Mouse (Mus musculus): ENCODE data around the gene Slc25a18. TPM values are rescaled to one million over a fixed set of nuclear protein-coding genes. Genes with fewer than 3 reads are reported as not detected.

Slc25a18 gene
- polyA plus RNA-seq (2015; fragmentation: Nextera tagmentation; extraction: Ambion mirVana) = 0.07 and 0.09 TPM in 2 replicates

DNA sequence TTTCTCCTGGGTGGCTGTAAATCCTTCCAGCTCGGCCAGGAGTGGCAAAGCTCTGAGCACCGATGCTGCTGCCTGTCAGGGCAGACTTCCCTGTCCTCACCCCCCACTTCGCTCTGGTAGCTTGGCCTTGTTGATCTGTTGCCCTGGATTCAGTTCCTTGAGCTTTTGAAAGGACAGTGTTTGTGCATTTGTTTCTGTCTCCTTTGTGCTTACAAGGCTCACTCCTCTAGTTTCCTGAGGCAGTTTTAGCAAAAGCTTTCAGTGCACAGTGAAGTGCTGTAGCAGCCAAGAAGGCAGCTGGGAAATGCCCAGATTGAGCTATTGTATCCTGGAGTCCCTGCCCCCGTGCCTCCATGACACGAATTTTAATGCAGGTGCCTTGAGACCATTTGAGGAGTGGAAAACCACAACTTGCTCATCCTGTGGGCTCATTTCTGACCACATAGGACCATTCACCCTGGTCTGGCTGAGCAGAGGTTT lies at the start of gene Slc25a18:
Gene Slc25a18, plus strand, starts transcription at position 430 of the 480 bp plus-strand sequence.
- Histone ChIP-seq H3K27ac (replicated peaks) (no peak within 1 kb of the TSS), H3K4me1 (replicated peaks) (no peaks in the 10 kb centered on the region), H3K4me3 (replicated peaks) (no peak within 1 kb of the TSS), H3K36me3 (replicated peaks) (peaks cover 8% of the 10 kb centered on the region), H3K27me3 (no peaks in the 10 kb centered on the region), H3K4me2 (no peak within 1 kb of the TSS), H3K9ac (no peak within 1 kb of the TSS), H3K9me3 (replicated peaks) (no peaks in the 10 kb centered on the region)
- WGBS (ENCODE audit: insufficient replicate concordance) = 48% methylated on average over 5 of the region's 5 CpGs
- ATAC-seq (ENCODE audit: insufficient read depth) = no peak

DNA sequence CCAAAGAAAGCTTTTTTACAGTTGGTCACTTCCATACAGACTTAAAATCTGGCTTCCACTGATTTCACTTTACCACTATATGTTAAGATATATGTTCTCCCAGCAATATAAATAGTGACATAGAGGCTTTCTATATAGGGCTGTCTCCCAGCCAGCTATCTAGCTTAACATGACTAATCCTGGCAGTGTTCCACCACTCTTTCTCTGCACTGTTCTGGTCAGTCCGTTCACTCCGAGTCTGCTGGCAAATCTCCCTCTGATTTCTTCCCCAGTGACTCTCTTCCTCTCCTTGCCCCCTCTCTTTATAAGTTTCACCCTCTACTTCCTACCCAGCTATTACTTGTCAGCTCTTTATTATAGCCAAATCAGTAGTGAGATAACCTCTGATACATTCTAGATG lies 47.4 kb upstream of the Slc25a18 start:
- Histone ChIP-seq H3K27ac (replicated peaks) (no peak overlapping the region), H3K4me3 (replicated peaks) (no peak overlapping the region), H3K27me3 (no peaks in the 10 kb centered on the region), H3K9ac (no peak overlapping the region), H3K4me1 (replicated peaks) (peaks cover 6% of the 10 kb centered on the region; the same call in 1 of the 2 replicates), H3K36me3 (replicated peaks) (peaks cover 13% of the 10 kb centered on the region; the same call in 1 of the 2 replicates), H3K9me3 (replicated peaks) (no peaks in the 10 kb centered on the region), H3K4me2 (no peak overlapping the region)
- WGBS (ENCODE audit: insufficient replicate concordance) = 72% methylated on average over 2 of the region's 2 CpGs
- ATAC-seq (ENCODE audit: insufficient read depth) = no peak

DNA sequence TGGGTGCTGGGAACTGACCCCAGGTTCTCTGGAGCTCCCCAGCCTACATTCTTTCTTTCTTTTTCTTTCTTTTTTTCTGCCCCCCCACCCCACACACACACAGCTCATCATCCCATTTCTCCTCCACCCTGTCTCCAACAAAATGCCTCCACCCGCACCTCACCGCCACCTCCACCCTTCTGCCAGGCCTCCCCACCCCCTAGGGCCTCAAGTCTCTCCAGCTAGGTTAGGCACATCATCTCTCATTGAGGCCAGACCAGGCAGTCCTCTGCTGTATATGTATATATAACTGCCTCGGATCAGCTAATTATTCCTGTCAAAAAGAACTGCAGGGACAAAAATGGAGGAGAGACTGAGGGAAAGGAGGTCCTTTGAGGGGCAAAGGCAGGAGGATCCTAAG lies 37.4 kb upstream of the Slc25a18 start:
- no peaks in the 10 kb centered on the region for H3K9me3 ChIP-seq (replicated peaks)
- peaks cover 52% of the 10 kb centered on the region for H3K36me3 ChIP-seq (replicated peaks)
- ATAC-seq (ENCODE audit: insufficient read depth) = no peak
- H3K4me2 ChIP-seq = no peak overlapping the region
- H3K27ac ChIP-seq (replicated peaks) = no peak overlapping the region
- peaks cover 6% of the 10 kb centered on the region; the same call in 1 of the 2 replicates for H3K4me1 ChIP-seq (replicated peaks)
- no peak overlapping the region for H3K4me3 ChIP-seq (replicated peaks)
- no peak overlapping the region for H3K9ac ChIP-seq
- H3K27me3 ChIP-seq = no peaks in the 10 kb centered on the region
- WGBS (ENCODE audit: insufficient replicate concordance) = 73% methylated on average over 3 of the region's 3 CpGs

DNA sequence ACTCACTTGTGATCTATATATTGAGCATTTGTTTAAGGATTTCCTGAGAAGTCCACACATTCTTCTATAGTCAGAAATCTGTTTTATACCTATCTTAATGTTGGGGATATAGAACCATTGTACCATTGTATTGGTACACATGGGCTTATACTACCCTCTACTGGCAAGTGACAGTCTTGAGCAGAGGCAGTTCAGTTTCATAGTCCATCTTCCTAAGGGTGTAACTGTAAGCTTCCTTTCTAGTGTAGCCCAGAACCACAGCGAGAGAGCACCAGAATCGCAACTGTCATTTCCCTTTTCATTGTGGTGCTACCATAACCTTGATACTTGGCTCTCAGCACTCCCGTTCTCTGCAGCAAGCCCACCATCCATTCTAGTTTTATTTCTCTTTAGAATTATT lies 36.8 kb upstream of the Slc25a18 start:
- H3K27ac ChIP-seq (replicated peaks) = no peak overlapping the region
- no peak overlapping the region for H3K4me2 ChIP-seq
- no peak overlapping the region for H3K9ac ChIP-seq
- H3K27me3 ChIP-seq = no peaks in the 10 kb centered on the region
- no peaks in the 10 kb centered on the region for H3K9me3 ChIP-seq (replicated peaks)
- peaks cover 6% of the 10 kb centered on the region; the same call in 1 of the 2 replicates for H3K4me1 ChIP-seq (replicated peaks)
- no peak for ATAC-seq (ENCODE audit: insufficient read depth)
- 29% methylated on average over 3 of the region's 3 CpGs for WGBS (ENCODE audit: insufficient replicate concordance)
- peaks cover 49% of the 10 kb centered on the region for H3K36me3 ChIP-seq (replicated peaks)
- H3K4me3 ChIP-seq (replicated peaks) = no peak overlapping the region

DNA sequence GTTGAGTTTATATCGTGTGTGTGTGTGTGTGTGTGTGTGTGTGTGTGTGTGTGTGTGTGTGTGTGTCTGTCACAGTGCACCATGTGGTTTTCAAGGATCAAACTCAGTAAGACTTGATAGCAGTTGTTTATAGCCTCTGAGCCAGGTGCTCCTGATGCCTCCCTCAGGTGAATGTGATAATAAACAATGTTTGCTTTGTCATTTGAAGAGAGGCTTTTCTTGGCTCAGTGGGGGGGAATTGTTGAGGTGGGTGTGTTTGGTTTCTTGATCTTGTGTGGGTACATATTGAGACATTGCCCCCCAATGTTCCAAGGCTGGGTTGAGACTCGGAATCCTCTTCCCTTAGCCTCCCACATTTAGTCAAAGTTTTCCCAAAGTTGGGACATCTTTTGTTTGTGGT lies 30.2 kb upstream of the Slc25a18 start:
- 66% methylated on average over 2 of the region's 2 CpGs for WGBS (ENCODE audit: insufficient replicate concordance)
- Histone ChIP-seq H3K36me3 (replicated peaks) (peaks cover 29% of the 10 kb centered on the region), H3K27ac (replicated peaks) (no peak overlapping the region), H3K9ac (no peak overlapping the region), H3K4me2 (no peak overlapping the region), H3K27me3 (no peaks in the 10 kb centered on the region), H3K9me3 (replicated peaks) (no peaks in the 10 kb centered on the region), H3K4me3 (replicated peaks) (no peak overlapping the region), H3K4me1 (replicated peaks) (no peaks in the 10 kb centered on the region)
- no peak for ATAC-seq (ENCODE audit: insufficient read depth)

DNA sequence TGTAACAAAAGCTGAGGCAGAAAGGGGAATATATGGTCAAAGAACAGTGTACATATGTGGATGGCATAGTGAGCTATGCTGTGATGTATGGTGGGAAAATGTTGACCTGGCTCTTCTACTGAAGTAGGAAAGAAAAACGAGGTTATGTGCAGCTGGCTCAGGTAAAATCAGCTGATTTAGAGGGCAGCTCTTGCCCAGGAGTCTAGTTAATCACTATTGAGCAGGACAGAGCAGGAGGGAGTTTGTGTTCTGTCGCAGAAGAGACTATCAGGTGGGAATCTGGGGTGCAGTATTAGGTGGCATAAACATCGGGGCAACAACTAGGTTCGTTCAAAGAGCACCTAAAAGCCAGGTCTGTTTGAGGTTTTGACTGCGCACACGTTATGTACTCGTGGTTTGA lies 29.1 kb upstream of the Slc25a18 start:
- 75% methylated on average over 7 of the region's 7 CpGs for WGBS (ENCODE audit: insufficient replicate concordance)
- Histone ChIP-seq H3K4me3 (replicated peaks) (no peak overlapping the region), H3K9ac (no peak overlapping the region), H3K9me3 (replicated peaks) (no peaks in the 10 kb centered on the region), H3K27ac (replicated peaks) (no peak overlapping the region), H3K27me3 (no peaks in the 10 kb centered on the region), H3K36me3 (replicated peaks) (peaks cover 24% of the 10 kb centered on the region), H3K4me1 (replicated peaks) (no peaks in the 10 kb centered on the region), H3K4me2 (no peak overlapping the region)
- no peak for ATAC-seq (ENCODE audit: insufficient read depth)

DNA sequence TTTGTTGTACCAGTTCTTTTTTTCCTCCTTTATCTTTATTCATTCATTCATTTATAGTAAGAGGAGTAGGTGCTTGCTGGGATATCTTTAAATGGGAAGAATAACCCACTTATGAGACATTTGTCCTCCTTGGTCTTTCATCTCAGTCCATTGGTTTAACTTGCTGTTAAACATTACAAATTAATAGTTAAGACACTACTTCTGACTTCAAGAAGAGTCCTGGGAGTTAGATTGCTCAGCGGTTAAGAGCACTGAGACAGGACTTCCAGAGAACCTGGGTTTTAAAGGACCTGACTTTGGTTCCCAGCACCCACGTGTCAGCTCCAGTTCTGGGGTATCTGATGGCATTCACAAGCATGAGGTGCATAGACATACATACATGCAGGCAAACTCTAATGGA lies 27.0 kb upstream of the Slc25a18 start:
- H3K36me3 ChIP-seq (replicated peaks) = peaks cover 27% of the 10 kb centered on the region
- H3K27me3 ChIP-seq = no peaks in the 10 kb centered on the region
- H3K27ac ChIP-seq (replicated peaks) = no peak overlapping the region
- H3K4me2 ChIP-seq = no peak overlapping the region
- no peaks in the 10 kb centered on the region for H3K4me1 ChIP-seq (replicated peaks)
- WGBS (ENCODE audit: insufficient replicate concordance) = 85% methylated on average over 2 of the region's 2 CpGs
- ATAC-seq (ENCODE audit: insufficient read depth) = no peak
- H3K9ac ChIP-seq = no peak overlapping the region
- no peak overlapping the region for H3K4me3 ChIP-seq (replicated peaks)
- no peaks in the 10 kb centered on the region for H3K9me3 ChIP-seq (replicated peaks)

DNA sequence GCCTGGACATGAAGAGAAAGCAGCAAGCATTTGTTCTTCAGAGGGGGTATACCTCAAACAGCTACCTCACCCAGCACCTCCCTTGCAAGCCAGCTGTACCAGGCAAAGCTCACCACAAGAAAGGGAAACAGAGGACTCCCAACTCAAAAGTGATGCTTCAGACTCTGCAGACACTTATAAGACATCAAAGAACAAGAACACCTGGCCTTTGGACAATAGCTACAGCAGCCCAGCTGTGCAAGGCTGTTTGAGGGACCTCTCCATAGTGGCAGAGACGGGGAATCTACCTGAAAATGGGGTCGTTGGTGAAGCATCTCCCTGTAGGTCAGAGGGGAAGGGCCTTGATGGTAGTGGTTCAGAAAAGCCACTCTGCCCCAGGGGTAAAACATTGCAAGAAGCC lies 12.2 kb upstream of the Slc25a18 start:
- Histone ChIP-seq H3K27me3 (no peaks in the 10 kb centered on the region), H3K9ac (no peak overlapping the region), H3K4me1 (replicated peaks) (no peaks in the 10 kb centered on the region), H3K36me3 (replicated peaks) (peaks cover 80% of the 10 kb centered on the region), H3K4me2 (no peak overlapping the region), H3K4me3 (replicated peaks) (no peak overlapping the region), H3K9me3 (replicated peaks) (no peaks in the 10 kb centered on the region), H3K27ac (replicated peaks) (no peak overlapping the region)
- no peak for ATAC-seq (ENCODE audit: insufficient read depth)
- WGBS (ENCODE audit: insufficient replicate concordance) = 80% methylated on average over 2 of the region's 2 CpGs

DNA sequence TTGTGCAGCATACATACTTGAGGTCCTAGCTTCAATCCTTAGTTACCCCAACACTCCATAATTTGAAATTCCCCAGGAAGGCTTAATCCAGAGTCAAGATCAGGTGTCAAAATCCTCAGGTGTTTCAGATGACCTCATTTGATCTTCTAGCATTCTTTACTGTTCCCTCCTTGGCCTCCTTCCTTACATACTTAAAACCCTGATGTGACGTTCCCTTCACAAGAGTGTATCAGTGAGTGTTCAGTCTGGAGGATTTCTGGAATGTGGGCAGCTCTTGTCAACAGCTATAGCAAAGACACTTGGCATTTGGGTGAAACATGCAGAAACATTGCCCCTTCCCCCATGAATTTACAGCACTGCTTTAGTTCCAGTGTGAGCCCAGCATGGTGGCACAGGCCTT lies 3.4 kb upstream of the Slc25a18 start:
- ATAC-seq (ENCODE audit: insufficient read depth) = no peak
- H3K4me2 ChIP-seq = no peak overlapping the region
- WGBS (ENCODE audit: insufficient replicate concordance) = 84% methylated on average over 1 of the region's 1 CpGs
- peaks cover 35% of the 10 kb centered on the region for H3K36me3 ChIP-seq (replicated peaks)
- no peaks in the 10 kb centered on the region for H3K27me3 ChIP-seq
- H3K4me1 ChIP-seq (replicated peaks) = no peaks in the 10 kb centered on the region
- no peak overlapping the region for H3K4me3 ChIP-seq (replicated peaks)
- no peaks in the 10 kb centered on the region for H3K9me3 ChIP-seq (replicated peaks)
- H3K9ac ChIP-seq = no peak overlapping the region
- no peak overlapping the region for H3K27ac ChIP-seq (replicated peaks)

DNA sequence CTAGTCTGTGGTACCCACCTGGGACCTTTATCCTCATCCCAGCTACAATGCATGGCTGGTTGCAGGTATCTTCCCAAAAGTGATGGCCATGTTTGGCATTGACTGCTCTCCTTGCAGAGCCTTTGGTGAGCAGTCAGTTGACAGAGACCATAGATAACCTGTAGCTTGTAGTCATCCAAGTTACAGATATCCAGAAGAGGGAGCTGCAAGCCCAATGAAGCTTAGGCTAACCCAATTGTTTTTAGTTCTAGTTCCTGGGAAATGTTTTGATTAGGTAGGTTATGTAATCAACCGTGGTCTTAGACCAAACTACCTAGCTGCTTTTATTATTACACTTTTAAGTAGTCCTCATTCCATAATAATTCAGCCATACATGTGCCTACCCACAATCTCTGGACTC lies 2.0 kb upstream of the Slc25a18 start:
- no peak for ATAC-seq (ENCODE audit: insufficient read depth)

DNA sequence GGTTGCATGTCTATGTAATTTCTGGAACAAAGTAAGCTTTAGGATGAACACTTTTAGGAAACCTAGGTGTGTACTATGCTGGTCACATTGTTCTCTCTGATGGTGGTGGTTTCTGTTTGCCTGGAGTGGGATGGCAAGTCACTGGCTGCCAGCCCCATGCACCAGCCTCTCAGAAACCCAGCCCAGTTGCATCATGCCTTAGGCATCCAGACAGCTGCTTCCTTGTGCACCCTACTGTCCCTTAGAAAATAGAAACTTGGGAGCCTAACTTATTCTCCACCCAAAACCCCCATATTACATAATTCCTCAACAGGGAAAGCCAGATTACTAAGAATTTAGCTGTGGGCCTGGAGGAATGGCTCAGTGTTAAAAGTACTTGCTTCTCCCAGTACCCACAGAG lies 1.4 kb upstream of the Slc25a18 start:
- ATAC-seq (ENCODE audit: insufficient read depth) = no peak
- Histone ChIP-seq H3K9ac (no peak overlapping the region), H3K4me1 (replicated peaks) (no peaks in the 10 kb centered on the region), H3K4me2 (no peak overlapping the region), H3K9me3 (replicated peaks) (no peaks in the 10 kb centered on the region), H3K4me3 (replicated peaks) (no peak overlapping the region), H3K27me3 (no peaks in the 10 kb centered on the region), H3K27ac (replicated peaks) (no peak overlapping the region), H3K36me3 (replicated peaks) (peaks cover 14% of the 10 kb centered on the region)

More for the DNA sequence above, 2.0 kb upstream of the Slc25a18 start:
- Histone ChIP-seq H3K9me3 (replicated peaks) (no peaks in the 10 kb centered on the region), H3K4me3 (replicated peaks) (no peak overlapping the region), H3K27ac (replicated peaks) (no peak overlapping the region), H3K4me2 (no peak overlapping the region), H3K9ac (no peak overlapping the region), H3K36me3 (replicated peaks) (peaks cover 21% of the 10 kb centered on the region), H3K27me3 (no peaks in the 10 kb centered on the region), H3K4me1 (replicated peaks) (no peaks in the 10 kb centered on the region)
- 35% methylated on average over 1 of the region's 1 CpGs for WGBS (ENCODE audit: insufficient replicate concordance)

DNA sequence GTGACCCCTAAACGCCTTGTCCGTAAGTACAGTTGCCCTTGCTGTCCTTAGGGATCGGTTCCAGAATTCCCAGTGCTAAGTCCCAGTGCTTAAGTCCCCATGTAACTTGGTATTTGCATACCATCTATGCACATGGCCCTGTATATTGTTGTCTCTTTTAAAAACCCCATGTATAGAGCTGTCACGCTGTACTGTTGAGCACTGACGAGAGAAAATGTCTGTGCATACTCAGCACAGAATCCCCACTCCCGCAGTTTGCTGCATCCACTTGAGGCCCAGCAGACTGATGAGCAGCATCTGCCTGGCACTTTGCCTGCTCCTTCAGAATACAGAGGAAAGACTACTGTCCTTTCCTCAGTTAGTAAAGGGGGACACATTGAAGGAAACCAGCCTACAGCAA lies 385 bp downstream of the Slc25a18 start:
- H3K36me3 ChIP-seq (replicated peaks) = peaks cover 7% of the 10 kb centered on the region
- H3K4me2 ChIP-seq = no peak overlapping the region
- no peaks in the 10 kb centered on the region for H3K27me3 ChIP-seq
- no peak for ATAC-seq (ENCODE audit: insufficient read depth)
- H3K27ac ChIP-seq (replicated peaks) = no peak overlapping the region
- H3K4me3 ChIP-seq (replicated peaks) = no peak overlapping the region
- WGBS (ENCODE audit: insufficient replicate concordance) = 84% methylated on average over 6 of the region's 6 CpGs
- H3K4me1 ChIP-seq (replicated peaks) = no peaks in the 10 kb centered on the region
- H3K9ac ChIP-seq = no peak overlapping the region
- no peaks in the 10 kb centered on the region for H3K9me3 ChIP-seq (replicated peaks)

Measured in liver, embryonic 15.5 days (tissue).